In the genomic region with DNA sequence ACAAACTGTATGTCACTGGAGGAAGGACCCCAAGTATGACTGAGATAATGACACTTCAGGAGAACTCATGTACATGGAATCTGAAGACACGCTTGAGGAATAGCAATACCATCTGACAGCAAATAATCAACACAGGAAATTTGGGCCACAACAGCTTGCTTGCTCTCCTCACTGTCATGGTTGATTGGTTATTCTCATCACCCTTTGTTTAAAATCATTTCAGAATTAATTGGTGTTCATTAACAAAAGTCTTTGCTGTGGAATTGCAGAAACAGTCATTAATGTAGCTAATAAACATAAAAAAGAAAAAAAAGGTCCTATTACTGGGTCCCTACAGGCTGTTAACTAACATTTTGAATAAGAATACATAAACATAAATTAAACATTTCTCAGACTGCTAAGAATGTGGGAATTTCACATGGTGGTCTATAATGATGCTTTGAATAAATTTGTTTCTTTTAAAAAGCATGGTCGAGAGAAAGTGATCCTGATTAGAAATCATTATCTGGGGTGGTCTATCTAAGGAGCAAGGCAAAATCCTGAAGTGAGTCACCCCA, we compare ENCODE assay signal across 18 mouse cellular contexts.
"Had no signal": no experiment of that assay in that cellular context is flagged by ENCODE, and none has a peak within 500 bp of the region (broad histone marks: within the 10 kb centered on the region; RNA-seq: fewer than 3 reads in every experiment).

No protein-coding gene starts in this region.

- H3K36me3 ChIP-seq: limb, embryonic 10.5 days; limb, embryonic 13.5 days; liver, embryonic 12.5 days; liver, embryonic 15.5 days; lung, embryonic 15.5 days; midbrain, embryonic 12.5 days; neural tube, embryonic 12.5 days; neural tube, embryonic 15.5 days had no signal

- H3K27ac ChIP-seq: kidney, postnatal 0 days; layer of hippocampus, adult 2 months; limb, embryonic 10.5 days; limb, embryonic 13.5 days; liver, embryonic 12.5 days; liver, embryonic 15.5 days; lung, embryonic 15.5 days; midbrain, embryonic 12.5 days; neural tube, embryonic 12.5 days; neural tube, embryonic 15.5 days had no signal

- H3K4me2 ChIP-seq: limb, embryonic 13.5 days; liver, embryonic 12.5 days; liver, embryonic 15.5 days; lung, embryonic 15.5 days; midbrain, embryonic 12.5 days; neural tube, embryonic 12.5 days; neural tube, embryonic 15.5 days had no signal

- DNase-seq: kidney, postnatal 25 days; layer of hippocampus, adult 9-11 months; liver; lung, adult 18-20 months; lung, postnatal 10 days; lung, postnatal 36 days; thymus, adult 18-20 months; thymus, postnatal 36 days had no signal

- H3K4me1 ChIP-seq: limb, embryonic 10.5 days; limb, embryonic 13.5 days; liver, embryonic 12.5 days; liver, embryonic 15.5 days; lung, embryonic 15.5 days; midbrain, embryonic 12.5 days; neural tube, embryonic 12.5 days; neural tube, embryonic 15.5 days had no signal

- H3K27me3 ChIP-seq: limb, embryonic 13.5 days; liver, embryonic 12.5 days; liver, embryonic 15.5 days; lung, embryonic 15.5 days; midbrain, embryonic 12.5 days; neural tube, embryonic 12.5 days; neural tube, embryonic 15.5 days had no signal

- H3K4me3 ChIP-seq: layer of hippocampus, adult 2 months; limb, embryonic 10.5 days; limb, embryonic 13.5 days; liver, embryonic 12.5 days; liver, embryonic 15.5 days; lung, embryonic 15.5 days; midbrain, embryonic 12.5 days; neural tube, embryonic 12.5 days; neural tube, embryonic 15.5 days had no signal

- H3K9ac ChIP-seq: limb, embryonic 13.5 days; liver, embryonic 12.5 days; liver, embryonic 15.5 days; lung, embryonic 15.5 days; midbrain, embryonic 12.5 days; neural tube, embryonic 12.5 days; neural tube, embryonic 15.5 days had no signal

- H3K9me3 ChIP-seq: limb, embryonic 10.5 days; limb, embryonic 13.5 days; liver, embryonic 12.5 days; liver, embryonic 15.5 days; lung, embryonic 15.5 days; midbrain, embryonic 12.5 days; neural tube, embryonic 12.5 days; neural tube, embryonic 15.5 days had no signal

- ATAC-seq: liver, embryonic 12.5 days had no signal
